Mouse (Mus musculus) stomach, embryonic 14.5 days (tissue): ENCODE measurements at regions not wholly inside any gene's neighbourhood (a gene's known extent, or its start where the extent isn't known, plus 50 kb on each side); places are given as distances from the start of the nearest gene placed in this dataset.

Experiments used
- ATAC-seq: fragments of 200-750 bp; cut with Nextera tagmentation; 2 replicates; pipeline ENCODE4 v1.8.0; 2017; ENCODE audit warnings: low read depth, moderate TSS enrichment; ENCODE audit not compliant: insufficient number of reproducible peaks, insufficient read depth, low FRiP score
- H3K27ac ChIP-seq: fragments of 300-500 bp; sonication (generic); 2 replicates; pipeline ENCODE4 v1.5.1; 2014; ENCODE audit warnings: mild to moderate bottlenecking, low read length, moderate library complexity, mixed read lengths
- H3K27me3 ChIP-seq: fragments of 300-500 bp; sonication (generic); 2 replicates; pipeline ENCODE4 v1.6.1; 2014; ENCODE audit warnings: low read length, control low read depth, mixed read lengths; ENCODE audit not compliant: control insufficient read depth, insufficient read depth
- H3K36me3 ChIP-seq: fragments of 300-500 bp; sonication (generic); 2 replicates; pipeline ENCODE4 v1.6.1; 2014; ENCODE audit warnings: mild to moderate bottlenecking, control low read depth, low read length, moderate library complexity, mixed read lengths; ENCODE audit not compliant: control insufficient read depth, insufficient read depth
- H3K4me1 ChIP-seq: fragments of 300-500 bp; sonication (generic); 2 replicates; pipeline ENCODE4 v1.6.1; 2014; ENCODE audit warnings: low read length, control low read depth, mixed read lengths; ENCODE audit not compliant: control insufficient read depth, insufficient read depth
- H3K4me2 ChIP-seq: fragments of 300-500 bp; sonication (generic); replicated peaks from 2 replicates; pipeline ENCODE4 v1.6.1; 2014; ENCODE audit warnings: low read depth, low read length, control low read depth
- H3K4me3 ChIP-seq: fragments of 300-500 bp; sonication (generic); 2 replicates; pipeline ENCODE4 v1.5.1; 2014; ENCODE audit warnings: low read depth, low read length, control low read depth
- H3K9ac ChIP-seq: fragments of 300-500 bp; sonication (generic); replicated peaks from 2 replicates; pipeline ENCODE4 v1.6.1; 2014; ENCODE audit warnings: low read depth, mild to moderate bottlenecking, control low read depth, low read length, moderate library complexity, mixed read lengths
- H3K9me3 ChIP-seq: fragments of 300-500 bp; sonication (generic); 2 replicates; pipeline ENCODE4 v1.6.1; 2016; ENCODE audit warnings: low read depth, low read length, control low read depth; ENCODE audit not compliant: control insufficient read depth
- WGBS: fragments of 180-500 bp; shearing (Covaris S2); extraction: QIAGEN DNeasy Blood & Tissue Kit; methylation state at CpG from one replicate; pipeline ENCODE4 v1.1.7; 2014; 5-methylcytosine and 5-hydroxymethylcytosine counted together

- WGBS, result 86% methylated on average over 4 of the region's 4 CpGs
These were observed 1583.4 kb upstream of the Slc10a2 start for GRCm38 (mm10) chr8:6688595-6688994.

GRCm38 (mm10) chr8:6658860-6659259 is 1553.7 kb upstream of the Slc10a2 start:
- Histone ChIP-seq H3K9ac (no peak overlapping the region), H3K4me2 (no peak overlapping the region), H3K4me1 (no peaks in the 10 kb centered on the region), H3K9me3 (no peaks in the 10 kb centered on the region), H3K4me3 (no peak overlapping the region), H3K36me3 (no peaks in the 10 kb centered on the region), H3K27me3 (no peaks in the 10 kb centered on the region), H3K27ac (no peak overlapping the region)
- WGBS, result 69% methylated on average over 1 of the region's 1 CpGs
- ATAC-seq, result no peak

More at GRCm38 (mm10) chr8:6688595-6688994, 1583.4 kb upstream of the Slc10a2 start:
- no peak for ATAC-seq
- Histone ChIP-seq H3K27me3 (no peaks in the 10 kb centered on the region), H3K4me2 (no peak overlapping the region), H3K9ac (no peak overlapping the region), H3K9me3 (no peaks in the 10 kb centered on the region), H3K4me1 (no peaks in the 10 kb centered on the region), H3K27ac (no peak overlapping the region), H3K4me3 (no peak overlapping the region), H3K36me3 (no peaks in the 10 kb centered on the region)

GRCm38 (mm10) chr8:6657451-6657990 is 1552.4 kb upstream of the Slc10a2 start:
- Histone ChIP-seq H3K36me3 (no peaks in the 10 kb centered on the region), H3K27ac (no peak overlapping the region), H3K9ac (no peak overlapping the region), H3K27me3 (no peaks in the 10 kb centered on the region), H3K4me2 (no peak overlapping the region), H3K4me3 (no peak overlapping the region), H3K4me1 (no peaks in the 10 kb centered on the region), H3K9me3 (no peaks in the 10 kb centered on the region)
- ATAC-seq, result no peak
- 69% methylated on average over 3 of the region's 3 CpGs for WGBS

GRCm38 (mm10) chr8:6652180-6652579 is 1547.0 kb upstream of the Slc10a2 start:
- Histone ChIP-seq H3K4me2 (no peak overlapping the region), H3K27me3 (no peaks in the 10 kb centered on the region), H3K9me3 (no peaks in the 10 kb centered on the region), H3K4me1 (0 out of 2 replicates have a peak, but pooled peaks cover 2% of the 10 kb centered on the region), H3K4me3 (no peak overlapping the region), H3K9ac (no peak overlapping the region), H3K27ac (no peak overlapping the region), H3K36me3 (no peaks in the 10 kb centered on the region)
- ATAC-seq, result no peak

GRCm38 (mm10) chr8:6648083-6648482 is 1542.9 kb upstream of the Slc10a2 start:
- Histone ChIP-seq H3K4me3 (no peak overlapping the region), H3K9ac (no peak overlapping the region), H3K27ac (no peak overlapping the region), H3K27me3 (no peaks in the 10 kb centered on the region), H3K36me3 (no peaks in the 10 kb centered on the region), H3K4me1 (0 out of 2 replicates have a peak, but pooled peaks cover 2% of the 10 kb centered on the region), H3K4me2 (no peak overlapping the region), H3K9me3 (no peaks in the 10 kb centered on the region)
- ATAC-seq, result peak; percentile 42; the same call in 1 of the 2 replicates

GRCm38 (mm10) chr8:6645287-6645957 is 1540.3 kb upstream of the Slc10a2 start:
- no peak for ATAC-seq
- no peaks in the 10 kb centered on the region for H3K9me3 ChIP-seq
- H3K27ac ChIP-seq, result no peak overlapping the region
- 0 out of 2 replicates have a peak, but pooled peaks cover 2% of the 10 kb centered on the region for H3K4me1 ChIP-seq
- H3K4me2 ChIP-seq, result no peak overlapping the region
- H3K36me3 ChIP-seq, result no peaks in the 10 kb centered on the region
- H3K4me3 ChIP-seq, result no peak overlapping the region
- no peaks in the 10 kb centered on the region for H3K27me3 ChIP-seq
- 81% methylated on average over 5 of the region's 5 CpGs for WGBS
- no peak overlapping the region for H3K9ac ChIP-seq

- H3K27ac ChIP-seq, result no peak overlapping the region
- H3K4me3 ChIP-seq, result no peak overlapping the region
- no peak for ATAC-seq
- 0 out of 2 replicates have a peak, but pooled peaks cover 2% of the 10 kb centered on the region for H3K4me1 ChIP-seq
- no peak overlapping the region for H3K9ac ChIP-seq
- H3K9me3 ChIP-seq, result no peaks in the 10 kb centered on the region
- no peaks in the 10 kb centered on the region for H3K27me3 ChIP-seq
- H3K4me2 ChIP-seq, result no peak overlapping the region
- 87% methylated on average over 2 of the region's 2 CpGs for WGBS
- H3K36me3 ChIP-seq, result no peaks in the 10 kb centered on the region
These were observed 1539.2 kb upstream of the Slc10a2 start for GRCm38 (mm10) chr8:6644396-6644795.

- no peak overlapping the region for H3K4me3 ChIP-seq
- 43% methylated on average over 8 of the region's 8 CpGs for WGBS
- no peaks in the 10 kb centered on the region; the same call in 1 of the 2 replicates for H3K4me1 ChIP-seq
- no peak overlapping the region for H3K9ac ChIP-seq
- no peak for ATAC-seq
- H3K27ac ChIP-seq, result no peak overlapping the region
- H3K27me3 ChIP-seq, result no peaks in the 10 kb centered on the region
- H3K4me2 ChIP-seq, result no peak overlapping the region
- no peaks in the 10 kb centered on the region for H3K9me3 ChIP-seq
- no peaks in the 10 kb centered on the region for H3K36me3 ChIP-seq
These were observed 1521.9 kb upstream of the Slc10a2 start for GRCm38 (mm10) chr8:6627009-6627557.
